Comparison of ENCODE assay signal across 8 mouse cellular contexts in genomic region chr12:80114031-80114891, GRCm38 (mm10). TPM values are rescaled to one million over a fixed set of nuclear protein-coding genes. Genes with fewer than 3 reads are reported as not detected.
A peak's percentile ranks its signal among the peaks of the same experiment; 100 is the strongest.
DNase-seq lines count a peak whose midpoint lies in the region; ATAC-seq and TF ChIP-seq lines count a peak whose summit lies in the region.

No protein-coding gene starts in this region.

- under 1% methylated on average over 51 of the region's 51 CpGs for WGBS in hindbrain, embryonic 16.5 days
- WGBS in limb, embryonic 14.5 days: 1% methylated on average over 51 of the region's 51 CpGs
- under 1% methylated on average over 51 of the region's 51 CpGs for WGBS in midbrain, embryonic 14.5 days
- under 1% methylated on average over 51 of the region's 51 CpGs for WGBS in spleen, adult 2 months

- TF ChIP-seq CTCF in spleen, adult 2 months (IDR thresholded peaks at IDR 0.05; ENCODE audit: extremely low read depth, insufficient read depth, insufficient read length, insufficient replicate concordance): no peak

- no peaks in the 10 kb centered on the region for H3K9me3 ChIP-seq in hindbrain, embryonic 16.5 days (ENCODE audit: control insufficient read depth, low read length)
- H3K9me3 ChIP-seq in limb, embryonic 14.5 days (ENCODE audit: control insufficient read depth, low read length): no peaks in the 10 kb centered on the region
- H3K9me3 ChIP-seq in midbrain, embryonic 14.5 days (ENCODE audit: control insufficient read depth, low read length): no peaks in the 10 kb centered on the region

- peak overlapping the region; percentile 86 for H3K27ac ChIP-seq in hindbrain, embryonic 16.5 days (ENCODE audit: low read depth, low read length)
- H3K27ac ChIP-seq in limb, embryonic 14.5 days (replicated peaks; ENCODE audit: low read depth, low read length): peak overlapping the region; percentile 99
- peak overlapping the region; percentile 87 for H3K27ac ChIP-seq in midbrain, embryonic 14.5 days (replicated peaks; ENCODE audit: low read depth, low read length)
- H3K27ac ChIP-seq in spleen, adult 2 months (ENCODE audit: insufficient read depth, low read length): peak overlapping the region; percentile 100

- peaks cover 22% of the 10 kb centered on the region for H3K4me1 ChIP-seq in hindbrain, embryonic 16.5 days (ENCODE audit: control insufficient read depth, insufficient read depth, low read depth, low read length)
- H3K4me1 ChIP-seq in limb, embryonic 14.5 days (ENCODE audit: control insufficient read depth, insufficient read depth, low read length): peaks cover 7% of the 10 kb centered on the region
- peaks cover 14% of the 10 kb centered on the region for H3K4me1 ChIP-seq in midbrain, embryonic 14.5 days (ENCODE audit: control insufficient read depth, insufficient read depth, low read length)
- peaks cover 16% of the 10 kb centered on the region for H3K4me1 ChIP-seq in spleen, adult 2 months (ENCODE audit: control insufficient read depth, insufficient read depth, insufficient read length)

- H3K27me3 ChIP-seq in hindbrain, embryonic 16.5 days (replicated peaks; ENCODE audit: control insufficient read depth, insufficient read depth, low read length): peaks cover 8% of the 10 kb centered on the region
- H3K27me3 ChIP-seq in limb, embryonic 14.5 days (ENCODE audit: control insufficient read depth, insufficient read depth, low read length): no peaks in the 10 kb centered on the region
- peaks cover 34% of the 10 kb centered on the region for H3K27me3 ChIP-seq in midbrain, embryonic 14.5 days (ENCODE audit: control insufficient read depth, insufficient read depth, low read length)
- H3K27me3 ChIP-seq in spleen, adult 2 months (ENCODE audit: control insufficient read depth, insufficient read depth, low read length): no peaks in the 10 kb centered on the region

- peak; percentile 6; the same call in 1 of the 2 replicates for ATAC-seq in common myeloid progenitor, adult 5-6 weeks (replicated peaks; ENCODE audit: low read depth, poor library complexity, severe bottlenecking)
- ATAC-seq in hindbrain, embryonic 16.5 days: no peak
- ATAC-seq in limb, embryonic 14.5 days (ENCODE audit: low FRiP score, low read depth): no peak
- no peak for ATAC-seq in midbrain, embryonic 14.5 days (ENCODE audit: low FRiP score, low TSS enrichment)

- TF ChIP-seq POLR2A in limb, embryonic 14.5 days (IDR thresholded peaks at IDR 0.05; ENCODE audit: borderline replicate concordance, extremely low read depth, insufficient read depth, insufficient read length): 0 out of 2 replicates have a peak, but pooled peaks have one; percentile 7
- peak; percentile 30; the same call in 1 of the 2 replicates for TF ChIP-seq POLR2A in spleen, adult 2 months (IDR thresholded peaks at IDR 0.05; ENCODE audit: low read depth, low read length)

- H3K4me3 ChIP-seq in hindbrain, embryonic 16.5 days (ENCODE audit: low read length): peak overlapping the region; percentile 74
- peak overlapping the region; percentile 96 for H3K4me3 ChIP-seq in limb, embryonic 14.5 days (replicated peaks; ENCODE audit: low read length)
- peak overlapping the region; percentile 69 for H3K4me3 ChIP-seq in midbrain, embryonic 14.5 days (replicated peaks; ENCODE audit: low read depth, low read length)
- H3K4me3 ChIP-seq in spleen, adult 2 months (ENCODE audit: extremely low read depth, insufficient read depth, insufficient read length): peak overlapping the region; percentile 77

- H3K9ac ChIP-seq in hindbrain, embryonic 16.5 days (ENCODE audit: low read depth, low read length): peak overlapping the region; percentile 86
- H3K9ac ChIP-seq in limb, embryonic 14.5 days (ENCODE audit: low read depth, low read length, severe bottlenecking): peak overlapping the region; percentile 100
- peak overlapping the region; percentile 88; the same call in 1 of the 2 replicates for H3K9ac ChIP-seq in midbrain, embryonic 14.5 days (replicated peaks; ENCODE audit: low read length)

- H3K4me2 ChIP-seq in hindbrain, embryonic 16.5 days (ENCODE audit: low read length): peak overlapping the region; percentile 97
- peak overlapping the region; percentile 94 for H3K4me2 ChIP-seq in limb, embryonic 14.5 days (replicated peaks; ENCODE audit: low read depth, low read length, severe bottlenecking)
- peak overlapping the region; percentile 95 for H3K4me2 ChIP-seq in midbrain, embryonic 14.5 days (ENCODE audit: low read length)

- H3K36me3 ChIP-seq in hindbrain, embryonic 16.5 days (ENCODE audit: control insufficient read depth, insufficient read depth, low read length): no peaks in the 10 kb centered on the region
- peaks cover 21% of the 10 kb centered on the region for H3K36me3 ChIP-seq in limb, embryonic 14.5 days (ENCODE audit: control insufficient read depth, insufficient read depth, low read length)
- H3K36me3 ChIP-seq in midbrain, embryonic 14.5 days (ENCODE audit: control insufficient read depth, insufficient read depth, low read length): peaks cover 7% of the 10 kb centered on the region; the same call in 1 of the 2 replicates
- peaks cover 25% of the 10 kb centered on the region for H3K36me3 ChIP-seq in spleen, adult 2 months (ENCODE audit: control insufficient read depth, insufficient read depth, low read length)

- peak; percentile 45 to 57 for DNase-seq in layer of hippocampus, postnatal 36 days
- no peak for DNase-seq in layer of hippocampus, adult 9-10 months (ENCODE audit: low spot score)
- peak; percentile 67 to 82 for DNase-seq in gastrocnemius, adult 8-10 months (ENCODE audit: low spot score in 2 of 2)
- DNase-seq in limb, embryonic 14.5 days (ENCODE audit: low spot score): peak; percentile 80
- peak; percentile 68 for DNase-seq in midbrain, embryonic 14.5 days
- DNase-seq in spleen, adult 2 months (ENCODE audit: low read depth in 1 of 2, low spot score in 2 of 2): peak in 1 of 2 experiments; percentile 72

RNA-seq across cellular contexts. Expression of gene Zfp36l1, which starts 1.4 kb away (rescaled TPM):
- 10 to 100 TPM; 32.1 to 39.1 TPM for total RNA-seq in layer of hippocampus, postnatal 36 days (2021)
- total RNA-seq in common myeloid progenitor, adult 5-6 weeks (2017): 14.5 and 17.7 TPM in 2 replicates
- total RNA-seq in gastrocnemius, adult 8-10 months (2022): 10 to 100 TPM; 25.2 to 28.9 (median 27.2) TPM
- 38.0 and 50.8 TPM in 2 replicates for polyA plus RNA-seq in hindbrain, embryonic 16.5 days (2015; fragmentation: Nextera tagmentation; extraction: Ambion mirVana)
- polyA plus RNA-seq in limb, embryonic 14.5 days (2012; rRNA removed): 245 and 413 TPM in 2 replicates
- polyA plus RNA-seq in limb, embryonic 14.5 days (2014; fragmentation: Nextera tagmentation; extraction: Ambion mirVana): 195 and 209 TPM in 2 replicates
- 32.3 and 52.3 TPM in 2 replicates for polyA plus RNA-seq in midbrain, embryonic 14.5 days (2014; fragmentation: Nextera tagmentation; extraction: Ambion mirVana)
- 251 and 372 TPM in 2 replicates for polyA plus RNA-seq in spleen, adult 2 months (2012; rRNA removed)
